Mouse (Mus musculus) layer of hippocampus, postnatal 36 days (tissue): ENCODE data around the gene Setd4. TPM values are rescaled to one million over a fixed set of nuclear protein-coding genes. Genes with fewer than 3 reads are reported as not detected.

Experiments used
- DNase-seq, 2 experiments: peaks; one replicate each; pipeline ENCODE4 v3.0.0; 2022
- total RNA-seq, 2 experiments: library from RNA; stranded (reverse); gene quantifications; 2 replicates each; pipeline ENCODE4 v1.2.3; 2021

The Setd4 gene
- total RNA-seq, 2 experiments from 2014 or later = 10.1 to 13.8 TPM

DNA sequence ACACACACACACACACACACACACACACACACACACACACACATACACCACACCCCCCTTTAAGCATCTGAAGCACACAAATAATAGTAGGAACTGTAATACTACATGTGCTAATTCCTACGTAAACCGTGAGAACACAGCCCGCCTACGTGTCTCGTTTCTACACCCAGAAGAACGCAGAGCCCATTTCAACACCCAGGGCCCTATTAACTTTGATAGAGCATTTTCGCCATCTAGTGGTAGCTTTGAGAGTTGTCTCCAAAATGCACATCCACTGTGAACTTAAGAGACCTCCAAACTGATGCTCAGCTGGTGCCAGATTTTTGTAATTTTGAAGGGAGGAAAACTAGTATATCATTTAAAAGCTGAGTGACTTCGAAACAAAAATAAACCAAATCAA lies 60.2 kb downstream of the Setd4 start:
- DNase-seq = peak; percentile 25 to 63

DNA sequence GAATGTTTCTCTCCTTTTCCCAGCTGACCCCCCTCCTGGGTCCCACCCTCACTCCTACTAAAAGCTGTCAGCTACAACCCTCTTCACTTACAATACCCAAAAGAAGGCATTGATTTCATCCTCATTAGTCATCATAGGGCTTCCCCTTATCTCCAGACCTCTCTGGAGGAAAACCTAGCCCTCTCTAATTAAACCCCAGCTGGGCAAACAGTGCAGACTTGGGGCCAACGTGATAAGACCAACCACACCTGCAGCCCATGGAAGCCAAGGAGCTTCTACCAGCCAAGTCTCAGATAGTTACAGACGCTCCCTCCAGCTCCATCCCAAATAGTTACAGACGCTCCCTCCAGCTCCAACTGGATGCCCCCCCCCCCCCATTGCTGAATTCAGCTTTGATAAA lies 64.0 kb downstream of the Setd4 start:
- DNase-seq = no peak

DNA sequence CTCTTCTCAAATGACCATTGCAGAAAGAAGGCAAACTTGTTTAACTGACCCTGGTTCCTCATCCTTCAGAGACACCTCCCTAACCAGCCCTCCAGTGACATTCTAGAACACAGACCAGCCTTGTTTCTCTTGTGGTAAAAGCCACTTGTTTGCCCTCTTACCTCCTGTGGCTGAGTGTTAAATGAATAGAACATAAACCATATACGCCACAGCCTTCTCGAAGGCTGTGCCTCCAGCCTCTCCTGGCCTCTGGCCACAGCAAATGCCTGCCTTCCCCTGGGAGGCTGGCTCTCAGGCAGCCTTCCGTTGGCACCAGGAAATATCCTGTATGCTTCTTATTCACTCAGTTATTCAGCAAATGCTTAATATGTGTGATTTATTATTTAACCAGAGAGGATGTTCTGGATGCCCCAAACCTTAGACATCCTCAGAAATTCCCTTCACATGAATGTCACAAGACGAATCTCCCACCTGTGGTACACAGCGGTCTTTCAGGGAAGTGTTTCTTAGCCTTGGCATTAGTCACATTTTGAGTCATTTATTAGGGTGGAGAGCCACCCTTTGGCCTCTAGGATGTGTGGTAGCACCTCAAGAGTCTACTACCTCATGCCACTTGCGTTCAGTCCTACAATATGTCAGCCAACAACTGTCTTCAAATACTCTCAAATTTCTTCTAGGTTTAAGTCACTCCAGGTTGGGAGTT lies 68.6 kb downstream of the Setd4 start:
- DNase-seq = no peak

Other genes with a start within 250 kb of the Setd4 start
- gene Cbr1, start 1.8 kb upstream of the Setd4 start, total RNA-seq = 10 to 100 TPM; 70.2 to 72.8 TPM
- 1 to 10 TPM; 2.8 to 4.1 TPM for gene Gm5678, start 24.0 kb upstream of the Setd4 start, total RNA-seq
- gene Cbr3, start 79.2 kb upstream of the Setd4 start, total RNA-seq = 10 to 100 TPM; 18.2 to 19.8 TPM
- gene Dop1b, start 107.8 kb upstream of the Setd4 start, total RNA-seq = 100 to 1,000 TPM; 104 to 114 TPM
- gene Morc3, start 228.1 kb upstream of the Setd4 start, total RNA-seq = 10 to 100 TPM; 30.4 to 31.2 TPM